Mouse (Mus musculus) CD4-positive, CD25-positive, alpha-beta regulatory T cell, adult 4 months (primary cell): Measurements from ENCODE around the gene Syt14. TPM values are rescaled to one million over a fixed set of nuclear protein-coding genes. Genes with fewer than 3 reads are reported as not detected.

Experiments used
- ATAC-seq: one replicate; pipeline ENCODE4 v1.8.0; 2017
- polyA plus RNA-seq, 2 experiments: library from polyadenylated mRNA; unstranded; fragments of 100-300 nt; shearing (Covaris generic); gene quantifications; one replicate each; pipeline ENCODE4 v1.2.1; 2017

Syt14 gene
- polyA plus RNA-seq, 2 experiments from 2014 or later = 0.05 TPM; not detected in 1

- no peak for ATAC-seq
Measured at GRCm38 (mm10) chr1:192986481-192986880, 49.1 kb downstream of the Syt14 start.

DNA sequence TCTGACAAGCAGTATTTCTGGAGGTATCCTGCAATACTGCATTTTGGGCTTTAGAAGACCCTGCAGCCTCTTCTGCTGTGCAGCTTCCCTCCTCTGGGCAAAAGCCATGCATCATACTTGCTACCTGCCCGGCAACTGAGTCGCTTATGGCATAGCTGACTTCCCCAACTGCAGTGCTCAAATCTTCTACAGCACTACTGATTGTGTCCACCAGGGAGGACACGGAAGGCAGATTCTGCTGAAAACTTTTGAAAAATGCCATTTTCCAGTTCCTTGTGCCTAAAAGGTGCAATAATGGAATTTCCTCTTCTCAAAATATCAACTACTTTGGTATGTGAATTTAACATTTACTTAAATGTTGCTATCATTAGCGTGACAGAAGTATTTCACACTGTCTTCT lies 51.2 kb downstream of the Syt14 start:
- ATAC-seq = no peak

GRCm38 (mm10) chr1:192981658-192982057 lies 53.9 kb downstream of the Syt14 start:
- no peak for ATAC-seq

DNA sequence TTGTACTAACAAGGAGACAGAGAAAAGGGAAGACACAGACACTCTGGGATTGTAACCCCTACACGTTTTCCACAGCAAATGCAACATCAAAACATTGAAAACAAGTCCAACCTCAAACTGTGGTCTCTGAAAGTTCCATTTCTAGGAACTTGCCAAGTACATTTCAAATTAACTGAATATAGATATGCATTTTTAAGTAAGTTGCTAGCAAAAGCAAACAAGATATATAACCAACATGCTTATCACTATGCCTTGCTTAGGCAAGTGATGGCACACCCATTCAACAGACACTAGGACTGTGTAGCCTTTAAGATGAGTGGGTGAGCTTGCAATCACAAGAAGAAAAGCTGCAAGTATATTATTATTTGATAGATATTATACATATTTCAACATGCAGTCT lies 54.5 kb downstream of the Syt14 start:
- no peak for ATAC-seq

GRCm38 (mm10) chr1:192962323-192962722 lies 73.3 kb downstream of the Syt14 start:
- no peak for ATAC-seq

GRCm38 (mm10) chr1:192947839-192948173 lies 87.8 kb downstream of the Syt14 start:
- ATAC-seq = no peak

GRCm38 (mm10) chr1:192947170-192947838 lies 88.3 kb downstream of the Syt14 start:
- no peak for ATAC-seq

GRCm38 (mm10) chr1:192939033-192939432 lies 96.5 kb downstream of the Syt14 start:
- ATAC-seq = no peak

- no peak for ATAC-seq
Measured at GRCm38 (mm10) chr1:192937956-192938355, 97.6 kb downstream of the Syt14 start.

DNA sequence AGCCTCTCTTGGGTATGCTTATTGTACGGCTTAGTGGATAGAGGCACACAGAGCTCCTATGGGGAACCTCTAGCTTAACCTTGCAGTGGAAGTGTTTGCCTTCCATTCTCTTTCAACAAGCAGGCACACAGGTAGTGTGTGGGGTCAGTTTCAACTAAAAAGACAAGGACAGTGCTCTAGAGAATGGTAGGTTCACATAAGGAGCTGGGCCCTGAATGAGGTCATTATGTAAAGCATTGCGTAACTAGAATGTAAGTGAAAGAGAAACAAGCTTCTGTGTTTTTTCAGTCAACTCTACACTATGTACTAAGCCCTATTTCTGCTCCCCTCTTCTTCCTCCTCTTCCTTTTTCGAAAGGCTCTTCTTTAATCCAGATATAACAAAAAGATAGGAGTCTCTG lies 103.8 kb downstream of the Syt14 start:
- no peak for ATAC-seq

GRCm38 (mm10) chr1:192912101-192912728 lies 123.4 kb downstream of the Syt14 start:
- ATAC-seq = no peak

GRCm38 (mm10) chr1:192901516-192901915 lies 134.1 kb downstream of the Syt14 start:
- no peak for ATAC-seq

DNA sequence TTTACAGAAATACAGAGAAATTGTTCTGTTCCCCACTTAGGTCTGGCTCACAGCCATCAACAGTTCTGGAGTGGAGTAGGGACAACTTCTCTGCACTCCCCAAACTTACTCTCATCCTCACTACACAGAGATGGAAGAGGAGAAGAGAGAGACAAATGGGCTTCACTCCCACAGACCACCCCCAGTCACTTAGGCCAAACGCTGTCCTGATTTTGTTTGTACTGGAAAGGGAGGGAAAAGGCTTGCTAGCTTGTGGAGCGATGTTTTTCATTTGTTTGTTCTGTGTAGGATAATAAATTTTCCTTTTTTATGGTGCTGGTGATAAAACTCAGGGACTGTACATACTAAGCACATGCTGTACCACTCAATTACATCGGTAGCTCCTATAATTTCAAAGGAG lies 134.7 kb downstream of the Syt14 start:
- no peak for ATAC-seq

- ATAC-seq = no peak
Measured at GRCm38 (mm10) chr1:192898742-192899141, 136.8 kb downstream of the Syt14 start.

DNA sequence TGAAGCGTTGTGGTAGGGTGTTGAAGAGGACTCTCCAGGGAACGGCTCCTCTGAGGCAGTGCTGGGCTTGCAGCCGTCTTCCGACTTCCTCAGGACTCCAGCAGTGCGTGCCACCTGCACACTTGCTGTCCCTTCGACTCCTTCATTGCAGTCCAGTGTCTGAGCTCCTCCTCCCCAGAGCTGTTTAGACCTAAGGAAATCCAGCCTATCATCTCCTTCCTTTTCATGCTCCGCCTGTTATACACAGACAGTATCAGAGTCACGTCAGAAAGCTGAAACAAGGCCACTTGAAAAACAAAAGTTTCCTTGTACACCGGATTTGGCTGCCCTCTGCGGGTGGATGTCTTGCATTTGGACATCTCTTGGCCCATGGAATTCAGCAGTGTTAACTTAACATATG lies 138.4 kb downstream of the Syt14 start:
- ATAC-seq = no peak

GRCm38 (mm10) chr1:192896076-192896475 lies 139.5 kb downstream of the Syt14 start:
- ATAC-seq = no peak

- ATAC-seq = no peak
Measured at GRCm38 (mm10) chr1:192890716-192891115, 144.9 kb downstream of the Syt14 start.

- no peak for ATAC-seq
Measured at GRCm38 (mm10) chr1:192882617-192883295, 152.8 kb downstream of the Syt14 start.

- ATAC-seq = no peak
Measured at GRCm38 (mm10) chr1:192880130-192880529, 155.4 kb downstream of the Syt14 start.

DNA sequence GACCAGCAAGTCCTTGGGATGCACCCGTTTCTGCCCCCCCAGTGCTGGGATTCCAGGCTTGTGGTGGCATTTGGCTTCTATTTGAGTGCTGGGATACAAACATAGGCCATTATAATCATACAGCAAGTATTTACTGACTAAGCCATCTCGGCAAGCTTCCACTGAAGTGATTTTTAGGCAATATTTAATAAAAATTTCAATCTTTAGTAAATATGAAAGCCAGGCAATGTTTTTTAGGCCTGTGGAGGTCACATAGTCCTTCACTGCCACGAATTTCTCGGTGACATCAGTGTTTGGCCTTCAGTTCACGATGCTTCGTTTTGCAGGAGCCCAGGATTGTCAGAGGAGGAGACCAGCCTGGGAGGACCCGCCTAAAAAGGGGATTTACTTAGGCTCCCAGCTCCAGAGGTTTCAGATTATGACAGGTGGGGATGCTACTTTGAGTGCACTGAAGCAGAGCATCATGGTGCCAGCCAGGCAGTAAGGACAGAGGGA lies 156.4 kb downstream of the Syt14 start:
- no peak for ATAC-seq

- ATAC-seq = no peak
Measured at GRCm38 (mm10) chr1:192872841-192873240, 162.7 kb downstream of the Syt14 start.

DNA sequence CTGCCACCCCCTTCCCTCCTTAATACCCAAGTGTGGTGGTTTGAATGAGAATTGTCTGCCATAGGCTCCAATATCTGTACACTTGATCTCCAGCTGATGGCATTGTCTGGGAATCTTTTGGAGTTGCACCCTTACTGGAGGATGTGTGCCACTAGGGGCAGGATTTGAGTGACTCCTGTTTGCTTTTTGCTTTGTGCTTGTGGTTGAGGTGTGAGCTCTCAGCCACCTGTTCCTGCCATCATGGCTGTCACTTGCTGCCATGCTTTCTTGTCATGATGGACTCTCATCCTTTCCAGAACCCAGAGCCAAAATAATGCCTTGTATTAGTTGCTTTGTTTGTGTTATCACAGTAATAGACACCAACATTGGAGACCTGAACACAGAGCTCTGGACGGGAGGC lies 165.8 kb downstream of the Syt14 start:
- no peak for ATAC-seq

GRCm38 (mm10) chr1:192864440-192864839 lies 171.1 kb downstream of the Syt14 start:
- no peak for ATAC-seq
